Mouse (Mus musculus): Measurements from ENCODE around the gene Gm3138.
"Not testable (repeated sequence)": the region's sequence is repeated elsewhere in the genome, so short reads cannot be mapped to it uniquely, and the experiment has no call there.

Gene Gm3138

GRCm38 (mm10) chr14:4249331-4249730, at the start of gene Gm3138:
Gene Gm3138, plus strand, starts transcription at chr14:4249631.
- DNase-seq: not testable (repeated sequence)

DNA sequence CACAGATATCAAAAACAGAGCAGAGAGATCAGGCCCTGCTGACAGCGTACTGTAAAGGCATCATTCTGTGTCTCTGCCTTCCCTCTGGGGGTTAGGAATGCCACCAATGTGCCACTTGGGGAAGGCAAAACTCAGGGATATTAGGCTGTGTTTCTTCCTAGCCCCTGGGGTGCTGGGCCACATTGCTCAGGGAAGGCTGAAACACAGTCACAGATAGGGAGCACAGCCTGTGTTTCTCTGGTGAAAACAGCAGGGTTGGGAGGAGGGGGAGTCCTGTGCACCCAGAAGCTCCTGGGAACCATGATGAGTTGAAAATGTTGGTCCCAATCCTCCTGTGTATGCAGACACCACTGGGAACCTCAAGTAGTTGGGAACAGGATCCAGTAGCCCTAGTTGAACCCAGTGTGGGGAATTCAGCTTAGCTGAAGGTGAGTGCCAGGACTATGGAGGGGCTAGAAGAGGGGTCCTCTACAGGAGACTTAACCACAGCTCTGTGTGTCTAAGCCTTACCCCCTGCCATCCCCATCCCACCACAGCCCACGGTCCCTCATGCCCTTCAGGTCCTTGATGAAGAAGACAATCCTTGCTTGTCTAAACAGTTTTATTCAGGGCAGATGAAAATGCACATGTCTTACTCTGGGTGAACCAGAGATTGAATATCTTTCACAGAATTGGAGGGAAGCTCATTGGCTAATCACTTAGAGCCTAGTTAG, 20.0 kb downstream of the Gm3138 start:
- DNase-seq: not testable (repeated sequence)

GRCm38 (mm10) chr14:4279828-4280227, 30.4 kb downstream of the Gm3138 start:
- DNase-seq: not testable (repeated sequence)
